Comparison of ENCODE assay signal across 18 mouse cellular contexts in genomic region chr7:116123597-116123985, GRCm38 (mm10). TPM values are rescaled to one million over a fixed set of nuclear protein-coding genes. Genes with fewer than 3 reads are reported as not detected.
DNase-seq lines count a peak whose midpoint lies in the region; ATAC-seq and TF ChIP-seq lines count a peak whose summit lies in the region.
"Had no signal": no experiment of that assay in that cellular context is flagged by ENCODE, and none has a peak within 500 bp of the region (broad histone marks: within the 10 kb centered on the region; RNA-seq: fewer than 3 reads in every experiment).

No protein-coding gene starts in this region.

- 0 out of 2 replicates have a peak overlapping the region, but pooled peaks have one; percentile 11 for H3K27ac ChIP-seq in lung, embryonic 14.5 days (ENCODE audit: low read depth)
- no peak overlapping the region for H3K27ac ChIP-seq in lung, postnatal 0 days (ENCODE audit: low read length)
- H3K27ac ChIP-seq in embryonic facial prominence, embryonic 15.5 days (replicated peaks): peak overlapping the region; percentile 60; the same call in 1 of the 2 replicates
- H3K27ac ChIP-seq: hindbrain, embryonic 13.5 days; kidney, postnatal 0 days; midbrain, embryonic 15.5 days had no signal

- ATAC-seq in frontal cortex, adult (ENCODE audit: low TSS enrichment): peak; percentile 54
- ATAC-seq in lung, embryonic 14.5 days (ENCODE audit: insufficient read depth): no peak
- ATAC-seq in lung, postnatal 0 days: no peak
- no peak for ATAC-seq in embryonic facial prominence, embryonic 15.5 days (ENCODE audit: insufficient number of reproducible peaks, low FRiP score, low TSS enrichment, low read depth)
- ATAC-seq: inflammation-experienced regulatory T-cells, adult 6 months; liver, postnatal 0 days had no signal

- no peaks in the 10 kb centered on the region for H3K9me3 ChIP-seq in lung, embryonic 14.5 days (ENCODE audit: low read depth, low read length)
- no peaks in the 10 kb centered on the region for H3K9me3 ChIP-seq in lung, postnatal 0 days (ENCODE audit: low read length)
- no peaks in the 10 kb centered on the region for H3K9me3 ChIP-seq in embryonic facial prominence, embryonic 15.5 days (replicated peaks)
- H3K9me3 ChIP-seq: hindbrain, embryonic 13.5 days; midbrain, embryonic 15.5 days had no signal

- 74% methylated on average over 2 of the region's 2 CpGs for WGBS in lung, embryonic 14.5 days
- 61% methylated on average over 2 of the region's 2 CpGs for WGBS in lung, postnatal 0 days
- WGBS in embryonic facial prominence, embryonic 15.5 days: 32% methylated on average over 2 of the region's 2 CpGs

- no peak for TF ChIP-seq CTCF in lung, embryonic 14.5 days (IDR thresholded peaks at IDR 0.05; ENCODE audit: low read depth)
- no peak for TF ChIP-seq CTCF in lung, postnatal 0 days (IDR thresholded peaks at IDR 0.05)

- DNase-seq in frontal cortex, postnatal 25 days (ENCODE audit: low spot score in 2 of 2): no peak
- no peak for DNase-seq in lung, embryonic 14.5 days
- no peak for DNase-seq in lung, postnatal 0 days (ENCODE audit: low spot score)
- DNase-seq in urinary bladder, postnatal 14 days (ENCODE audit: low spot score): no peak
- DNase-seq in layer of hippocampus, adult 11-12 months (ENCODE audit: low spot score): no peak
- DNase-seq: adrenal gland, adult 2 months; cerebellum, adult 18-20 months; kidney, adult 2 months; liver, postnatal 0 days; lung, postnatal 14 days; thymus, postnatal 14 days had no signal

- no peak for TF ChIP-seq EP300 in lung, postnatal 0 days (IDR thresholded peaks at IDR 0.05)

- H3K4me1 ChIP-seq in lung, embryonic 14.5 days (ENCODE audit: insufficient read depth): no peaks in the 10 kb centered on the region
- no peaks in the 10 kb centered on the region for H3K4me1 ChIP-seq in lung, postnatal 0 days (ENCODE audit: insufficient read depth, low read depth, low read length)
- H3K4me1 ChIP-seq in embryonic facial prominence, embryonic 15.5 days: peaks cover 20% of the 10 kb centered on the region

- H3K4me2 ChIP-seq in lung, embryonic 14.5 days: no peak overlapping the region
- H3K4me2 ChIP-seq in lung, postnatal 0 days (replicated peaks; ENCODE audit: low read depth, low read length): no peak overlapping the region
- H3K4me2 ChIP-seq in embryonic facial prominence, embryonic 15.5 days (replicated peaks): no peak overlapping the region
- H3K4me2 ChIP-seq: hindbrain, embryonic 13.5 days; liver, embryonic 11.5 days; midbrain, embryonic 15.5 days had no signal

- no peaks in the 10 kb centered on the region for H3K27me3 ChIP-seq in lung, embryonic 14.5 days (ENCODE audit: insufficient read depth, low read length)
- no peaks in the 10 kb centered on the region for H3K27me3 ChIP-seq in lung, postnatal 0 days (replicated peaks; ENCODE audit: insufficient read depth, low read length)
- H3K27me3 ChIP-seq in embryonic facial prominence, embryonic 15.5 days: no peaks in the 10 kb centered on the region
- H3K27me3 ChIP-seq: midbrain, embryonic 15.5 days had no signal

- no peak overlapping the region for H3K9ac ChIP-seq in lung, embryonic 14.5 days
- H3K9ac ChIP-seq in lung, postnatal 0 days (replicated peaks; ENCODE audit: low read depth): no peak overlapping the region
- H3K9ac ChIP-seq in embryonic facial prominence, embryonic 15.5 days: no peak overlapping the region
- H3K9ac ChIP-seq: hindbrain, embryonic 13.5 days; liver, postnatal 0 days; midbrain, embryonic 15.5 days had no signal

- H3K4me3 ChIP-seq in lung, embryonic 14.5 days (ENCODE audit: low read depth, low read length): no peak overlapping the region
- H3K4me3 ChIP-seq in lung, postnatal 0 days (ENCODE audit: low read depth, low read length): no peak overlapping the region
- H3K4me3 ChIP-seq in embryonic facial prominence, embryonic 15.5 days (replicated peaks): no peak overlapping the region
- H3K4me3 ChIP-seq: hindbrain, embryonic 13.5 days; midbrain, embryonic 15.5 days had no signal

- 0 out of 2 replicates have a peak, but pooled peaks cover 4% of the 10 kb centered on the region for H3K36me3 ChIP-seq in lung, embryonic 14.5 days (ENCODE audit: insufficient read depth)
- no peaks in the 10 kb centered on the region for H3K36me3 ChIP-seq in lung, postnatal 0 days (ENCODE audit: insufficient read depth, low read length)
- peaks cover 4% of the 10 kb centered on the region; the same call in 1 of the 2 replicates for H3K36me3 ChIP-seq in embryonic facial prominence, embryonic 15.5 days
- H3K36me3 ChIP-seq: hindbrain, embryonic 13.5 days; midbrain, embryonic 15.5 days had no signal

RNA-seq across cellular contexts. Expression of gene Gm4353, which starts 39.2 kb away (rescaled TPM):
- 1.1 and 1.5 TPM in 2 replicates for polyA plus RNA-seq in lung, embryonic 14.5 days (2014; fragmentation: Nextera tagmentation; extraction: Ambion mirVana)
- polyA plus RNA-seq in lung, postnatal 0 days (2015; fragmentation: Nextera tagmentation; extraction: Ambion mirVana): 0.10 and 0.85 TPM in 2 replicates
- polyA plus RNA-seq in embryonic facial prominence, embryonic 15.5 days (2015; fragmentation: Nextera tagmentation; extraction: Ambion mirVana): 0.71 and 1.7 TPM in 2 replicates
